Mouse (Mus musculus) CD4-positive, CD25-positive, alpha-beta regulatory T cell, adult 9 weeks (primary cell): ENCODE results near the gene Hist1h3g. TPM values are rescaled to one million over a fixed set of nuclear protein-coding genes. Genes with fewer than 3 reads are reported as not detected.

Experiments used
- polyA plus RNA-seq: library from polyadenylated mRNA; unstranded; fragments of 100-300 nt; shearing (Covaris generic); gene quantifications from one replicate; pipeline ENCODE4 v1.2.1, GENCODE M21; 2017

Hist1h3g gene
- polyA plus RNA-seq, 1 experiment from 2014 or later: not detected

Other genes with a start within 250 kb of the Hist1h3g start
- gene Zfp322a, start 166.2 kb upstream of the Hist1h3g start, polyA plus RNA-seq: 31.4 TPM
- gene Abt1, start 111.6 kb upstream of the Hist1h3g start, polyA plus RNA-seq: 12.6 TPM
- not detected for gene Btn1a1, start 69.5 kb upstream of the Hist1h3g start, polyA plus RNA-seq
- gene Btn2a2, start 46.6 kb upstream of the Hist1h3g start, polyA plus RNA-seq: not detected
- gene Hist1h4h, start 4.4 kb upstream of the Hist1h3g start, polyA plus RNA-seq: 5.4 TPM
- gene Hist1h2af, start 1.5 kb upstream of the Hist1h3g start, polyA plus RNA-seq: not detected
- 0.53 TPM for gene Hist1h2bh, start 8.0 kb downstream of the Hist1h3g start, polyA plus RNA-seq
- gene Hist1h3f, start 8.6 kb downstream of the Hist1h3g start, polyA plus RNA-seq: 0.29 TPM
- gene Hist1h4f, start 16.2 kb downstream of the Hist1h3g start, polyA plus RNA-seq: 1.1 TPM
- gene Hist1h1d, start 17.8 kb downstream of the Hist1h3g start, polyA plus RNA-seq: 0.20 TPM
- gene Hist1h3e, start 26.9 kb downstream of the Hist1h3g start, polyA plus RNA-seq: 0.83 TPM
- gene Hist1h2ae, start 35.8 kb downstream of the Hist1h3g start, polyA plus RNA-seq: 0.97 TPM
- 2.8 TPM for gene Hist1h2bg, start 36.0 kb downstream of the Hist1h3g start, polyA plus RNA-seq
- gene Hist1h2bf, start 38.8 kb downstream of the Hist1h3g start, polyA plus RNA-seq: not detected
- not detected for gene Hist1h2ad, start 39.0 kb downstream of the Hist1h3g start, polyA plus RNA-seq
- not detected for gene Hist1h3d, start 40.3 kb downstream of the Hist1h3g start, polyA plus RNA-seq
- 36.0 TPM for gene Hist1h4d, start 46.2 kb downstream of the Hist1h3g start, polyA plus RNA-seq
- 2.7 TPM for gene Hist1h2be, start 85.7 kb downstream of the Hist1h3g start, polyA plus RNA-seq
- gene Hist1h1e, start 87.1 kb downstream of the Hist1h3g start, polyA plus RNA-seq: 6.7 TPM
- 0.36 TPM for gene Hist1h2ac, start 148.5 kb downstream of the Hist1h3g start, polyA plus RNA-seq
- gene Hist1h2bc, start 148.8 kb downstream of the Hist1h3g start, polyA plus RNA-seq: 6.1 TPM
- gene Hist1h1t, start 160.4 kb downstream of the Hist1h3g start, polyA plus RNA-seq: not detected
- 3.7 TPM for gene Hist1h4c, start 163.0 kb downstream of the Hist1h3g start, polyA plus RNA-seq
- 0.92 TPM for gene Hfe, start 175.4 kb downstream of the Hist1h3g start, polyA plus RNA-seq
- gene Hist1h1c, start 203.4 kb downstream of the Hist1h3g start, polyA plus RNA-seq: 11.3 TPM
- gene Hist1h3c, start 210.2 kb downstream of the Hist1h3g start, polyA plus RNA-seq: not detected
- 0.86 TPM for gene Hist1h2bb, start 211.3 kb downstream of the Hist1h3g start, polyA plus RNA-seq
- gene Hist1h2ab, start 215.7 kb downstream of the Hist1h3g start, polyA plus RNA-seq: not detected
- gene Hist1h3b, start 216.8 kb downstream of the Hist1h3g start, polyA plus RNA-seq: 0.67 TPM
- 9.6 TPM for gene Hist1h4b, start 221.6 kb downstream of the Hist1h3g start, polyA plus RNA-seq
- gene Hist1h4a, start 225.8 kb downstream of the Hist1h3g start, polyA plus RNA-seq: not detected
- gene Hist1h3a, start 227.0 kb downstream of the Hist1h3g start, polyA plus RNA-seq: 1.6 TPM
- 1.3 TPM for gene Hist1h1a, start 228.2 kb downstream of the Hist1h3g start, polyA plus RNA-seq
- not detected for gene Trim38, start 234.5 kb downstream of the Hist1h3g start, polyA plus RNA-seq